Mouse (Mus musculus) CD4-positive helper T cell, adult 2 months (primary cell): ENCODE results near the gene Usf3.

ENCODE experiments used
- DNase-seq: peaks from one replicate; pipeline ENCODE4 v3.0.0-alpha.2; 2012; ENCODE audit warnings: low read depth, missing footprints, low spot score

The Usf3 gene

GRCm38 (mm10) chr16:44173155-44173941 lies at the start of gene Usf3:
Usf3 (plus strand) TSS chr16:44173246.
- peak; percentile 74 for DNase-seq

GRCm38 (mm10) chr16:44123786-44124185 lies 49.3 kb upstream of the Usf3 start:
- no peak for DNase-seq

GRCm38 (mm10) chr16:44124713-44125112 lies 48.3 kb upstream of the Usf3 start:
- DNase-seq, result no peak

GRCm38 (mm10) chr16:44125436-44125835 lies 47.6 kb upstream of the Usf3 start:
- no peak for DNase-seq

- DNase-seq, result no peak
Observed at GRCm38 (mm10) chr16:44126437-44126836, 46.6 kb upstream of the Usf3 start.

- DNase-seq, result no peak
Observed at GRCm38 (mm10) chr16:44132300-44132699, 40.7 kb upstream of the Usf3 start.

- DNase-seq, result no peak
Observed at GRCm38 (mm10) chr16:44133187-44133586, 39.9 kb upstream of the Usf3 start.

- no peak for DNase-seq
Observed at GRCm38 (mm10) chr16:44136511-44137021, 36.5 kb upstream of the Usf3 start.

GRCm38 (mm10) chr16:44138377-44138978 lies 34.6 kb upstream of the Usf3 start:
- DNase-seq, result peak; percentile 16

- DNase-seq, result peak; percentile 96
Observed at GRCm38 (mm10) chr16:44138979-44139535, 34.0 kb upstream of the Usf3 start.

GRCm38 (mm10) chr16:44139536-44140185 lies 33.4 kb upstream of the Usf3 start, which contains the start of the genes Atp6v1a and Naa50:
Atp6v1a (minus strand) TSS chr16:44139705.
Naa50 (plus strand) TSS chr16:44139830.
- peak; percentile 94 for DNase-seq

- peak; percentile 87 for DNase-seq
Observed at GRCm38 (mm10) chr16:44140186-44140787, 32.8 kb upstream of the Usf3 start.

- no peak for DNase-seq
Observed at GRCm38 (mm10) chr16:44141483-44141882, 31.6 kb upstream of the Usf3 start.

- peak; percentile 21 for DNase-seq
Observed at GRCm38 (mm10) chr16:44149002-44149767, 23.9 kb upstream of the Usf3 start.

- DNase-seq, result no peak
Observed at GRCm38 (mm10) chr16:44154497-44155057, 18.5 kb upstream of the Usf3 start.

- no peak for DNase-seq
Observed at GRCm38 (mm10) chr16:44159325-44159724, 13.7 kb upstream of the Usf3 start.

- DNase-seq, result no peak
Observed at GRCm38 (mm10) chr16:44163831-44164230, 9.2 kb upstream of the Usf3 start.

- no peak for DNase-seq
Observed at GRCm38 (mm10) chr16:44165182-44165581, 7.9 kb upstream of the Usf3 start.

- no peak for DNase-seq
Observed at GRCm38 (mm10) chr16:44168990-44169389, 4.1 kb upstream of the Usf3 start.
